ENCODE assay signal across 8 mouse cellular contexts in the genomic region with DNA sequence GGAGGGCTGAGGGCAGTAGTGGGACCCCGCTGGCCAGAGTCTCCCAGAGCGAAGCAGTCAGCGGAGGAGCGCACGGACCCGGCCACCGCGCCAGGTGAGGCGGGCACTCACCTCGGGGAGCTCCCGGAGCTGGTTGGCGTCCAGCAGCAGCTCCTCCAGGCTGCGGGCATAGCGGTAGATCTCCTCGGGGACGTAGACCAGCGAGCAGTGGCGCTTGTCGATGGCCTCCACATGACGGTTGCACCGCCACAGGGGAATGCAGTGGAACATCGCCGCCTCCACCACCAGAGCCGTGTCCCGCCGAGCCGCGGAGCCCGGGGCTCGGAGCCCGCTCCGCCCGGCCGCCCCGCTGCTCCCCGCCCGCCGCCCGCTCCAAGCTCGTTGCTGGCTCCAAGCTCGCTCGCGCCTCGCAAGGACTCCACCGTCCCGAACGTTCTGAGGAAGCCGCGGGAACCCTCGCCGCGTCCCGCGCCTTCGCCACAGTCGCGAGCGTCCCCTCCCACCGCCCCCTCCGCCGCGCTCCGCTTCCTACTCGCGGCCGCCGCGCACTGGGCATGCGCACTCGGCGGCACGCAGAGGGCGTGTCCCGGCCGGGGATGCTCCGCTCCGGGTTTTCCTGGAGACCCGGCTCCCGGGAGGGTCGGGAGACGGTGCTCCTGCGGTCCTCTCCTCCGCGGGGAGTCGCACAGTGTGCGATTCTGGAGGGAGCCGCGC. TPM values are rescaled to one million over a fixed set of nuclear protein-coding genes. Genes with fewer than 3 reads are reported as not detected.
DNase-seq lines count a peak whose midpoint lies in the region; ATAC-seq lines count a peak whose summit lies in the region.

A gene (minus strand): TSS at position 517 of the 714 bp plus-strand sequence.

- peak within 1 kb of the TSS; percentile 72 for H3K4me3 ChIP-seq in hindbrain, embryonic 11.5 days (ENCODE audit: low read depth, low read length)

- peak; percentile 94 for ATAC-seq in hindbrain, embryonic 11.5 days (ENCODE audit: low FRiP score)

- peak within 1 kb of the TSS; percentile 96 for H3K4me2 ChIP-seq in hindbrain, embryonic 11.5 days (replicated peaks; ENCODE audit: low read depth, low read length)

- no peaks in the 10 kb centered on the region for H3K9me3 ChIP-seq in hindbrain, embryonic 11.5 days (ENCODE audit: control insufficient read depth, low read length)

- peaks cover 6% of the 10 kb centered on the region; the same call in 1 of the 2 replicates for H3K4me1 ChIP-seq in hindbrain, embryonic 11.5 days (replicated peaks; ENCODE audit: control insufficient read depth, insufficient read depth, low read length)

- under 1% methylated on average over 81 of the region's 88 CpGs for WGBS in hindbrain, embryonic 11.5 days

- peak; percentile 91 for DNase-seq in MN1 (ENCODE audit: low spot score)
- peak; percentile 79 for DNase-seq in cerebellum, adult 9-10 months
- peak; percentile 27 to 85 for DNase-seq in frontal cortex, adult 2 months (ENCODE audit: extremely low spot score in 1 of 2, low spot score in 1 of 2)
- DNase-seq in hindbrain, embryonic 11.5 days (ENCODE audit: low spot score), result peak; percentile 95
- DNase-seq in layer of hippocampus, postnatal 10 days (ENCODE audit: low spot score in 2 of 2), result peak; percentile 89 to 93
- peak; percentile 92 for DNase-seq in lung, postnatal 10 days
- DNase-seq in retina, embryonic 14.5 days (ENCODE audit: low spot score), result peak; percentile 91
- DNase-seq in thymus, postnatal 4 days, result peak; percentile 95

- H3K27ac ChIP-seq in hindbrain, embryonic 11.5 days (ENCODE audit: low read depth, low read length), result peak within 1 kb of the TSS; percentile 67

- peak within 1 kb of the TSS; percentile 74 for H3K9ac ChIP-seq in hindbrain, embryonic 11.5 days (ENCODE audit: low read depth, low read length)

- no peaks in the 10 kb centered on the region; the same call in 1 of the 2 replicates for H3K27me3 ChIP-seq in hindbrain, embryonic 11.5 days (ENCODE audit: control insufficient read depth, insufficient read depth, low read length)

- no peaks in the 10 kb centered on the region for H3K36me3 ChIP-seq in hindbrain, embryonic 11.5 days (ENCODE audit: control insufficient read depth, insufficient read depth, low read length)

RNA-seq across cellular contexts. Expression of the gene that starts here (rescaled TPM):
- 20.0 and 20.6 TPM in 2 replicates for polyA plus RNA-seq in frontal cortex, adult 2 months (2012; rRNA removed)
- polyA plus RNA-seq in hindbrain, embryonic 11.5 days (2014; fragmentation: Nextera tagmentation; extraction: Ambion mirVana), result 9.0 and 10.2 TPM in 2 replicates
- total RNA-seq in layer of hippocampus, postnatal 10 days (2021), result 1 to 10 TPM; 7.4 to 9.2 TPM

Comparison
In these comparisons a context has a peak if more than half of its experiments do, and no peak if none do; other contexts are left out.
1. Peak in every context shown above with its lines: DNase-seq, ATAC-seq, H3K4me3 ChIP-seq and H3K27ac ChIP-seq.